Mouse (Mus musculus) neutrophil, adult 65 days (primary cell): ENCODE measurements around the gene Gm11042. TPM values are rescaled to one million over a fixed set of nuclear protein-coding genes. Genes with fewer than 3 reads are reported as not detected.

Experiments used
- total RNA-seq: library from RNA; stranded (reverse); gene quantifications from 2 replicates; pipeline ENCODE4 v1.2.4, GENCODE M21; 2023

The Gm11042 gene
- not detected in 2 replicates for total RNA-seq

GRCm38 (mm10) chr12:74316344-74316973, at the start of gene Gm11042:
Gene Gm11042 (minus strand): TSS chr12:74316394.

